Mouse (Mus musculus) right cerebral cortex, adult 18-20 months (tissue): ENCODE measurements at regions not wholly inside any gene's neighbourhood (a gene's known extent, or its start where the extent isn't known, plus 50 kb on each side); places are given as distances from the start of the nearest gene placed in this dataset.

Experiments
- DNase-seq: peaks from one replicate; pipeline ENCODE4 v3.0.0; 2022; ENCODE audit warnings: mixed read lengths

GRCm38 (mm10) chr8:33997676-33998075 is 113.9 kb downstream of the Gm10131 start:
- DNase-seq: peak; percentile 25

GRCm38 (mm10) chr8:33992946-33993345 is 118.6 kb downstream of the Gm10131 start:
- DNase-seq: no peak

GRCm38 (mm10) chr8:33991917-33992875 is 119.3 kb downstream of the Gm10131 start:
- DNase-seq: no peak

- no peak for DNase-seq
Observed at GRCm38 (mm10) chr8:33991165-33991916, 120.2 kb downstream of the Gm10131 start.

- no peak for DNase-seq
Observed at GRCm38 (mm10) chr8:33990039-33990438, 121.5 kb downstream of the Gm10131 start.

- no peak for DNase-seq
Observed at GRCm38 (mm10) chr8:33987755-33988104, 123.8 kb downstream of the Gm10131 start.

- DNase-seq: no peak
Observed at GRCm38 (mm10) chr8:33987091-33987754, 124.3 kb downstream of the Gm10131 start.

- DNase-seq: no peak
Observed at GRCm38 (mm10) chr8:33986657-33987056, 124.9 kb downstream of the Gm10131 start.

GRCm38 (mm10) chr8:33985430-33985977 is 126.0 kb downstream of the Gm10131 start:
- DNase-seq: no peak

- no peak for DNase-seq
Observed at GRCm38 (mm10) chr8:33981629-33982028, 129.9 kb downstream of the Gm10131 start.

- DNase-seq: no peak
Observed at GRCm38 (mm10) chr8:33980999-33981398, 130.5 kb downstream of the Gm10131 start.
